ENCODE assay signal across 28 mouse cellular contexts in the genomic region with DNA sequence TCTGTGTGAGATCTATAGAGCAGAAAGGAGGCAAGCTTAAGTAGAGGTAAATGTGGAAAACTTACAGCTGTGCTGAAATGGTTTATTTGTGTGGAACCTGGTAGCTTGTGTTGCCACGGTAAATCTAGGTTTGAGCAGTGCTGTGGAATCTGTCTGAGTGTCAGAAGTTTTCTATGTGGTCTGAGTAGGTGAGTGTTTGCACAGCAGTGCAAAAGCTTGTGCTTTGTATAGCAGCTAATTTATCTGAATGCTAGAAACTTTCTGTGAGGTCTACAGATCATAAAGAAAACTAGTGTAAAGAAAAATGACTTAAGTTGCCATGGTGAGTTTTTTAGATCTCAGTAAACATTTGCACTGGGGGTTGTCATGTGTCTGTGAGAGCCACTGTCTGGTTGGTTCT. TPM values are rescaled to one million over a fixed set of nuclear protein-coding genes. Genes with fewer than 3 reads are reported as not detected.
A peak's percentile ranks its signal among the peaks of the same experiment; 100 is the strongest.
DNase-seq lines count a peak whose midpoint lies in the region; ATAC-seq lines count a peak whose summit lies in the region.
"Had no signal": no experiment of that assay in that cellular context is flagged by ENCODE, and none has a peak within 500 bp of the region (broad histone marks: within the 10 kb centered on the region; RNA-seq: fewer than 3 reads in every experiment).

No protein-coding gene starts in this region.

- H3K9ac ChIP-seq in stomach, embryonic 14.5 days (replicated peaks; ENCODE audit: low read depth, low read length) = no peak overlapping the region
- no peak overlapping the region for H3K9ac ChIP-seq in stomach, embryonic 16.5 days (ENCODE audit: low read length)
- H3K9ac ChIP-seq in kidney, embryonic 15.5 days = no peak overlapping the region
- H3K9ac ChIP-seq: embryonic facial prominence, embryonic 13.5 days; embryonic facial prominence, embryonic 15.5 days; forebrain, embryonic 12.5 days had no signal

- H3K4me3 ChIP-seq in stomach, embryonic 14.5 days (ENCODE audit: low read depth, low read length) = no peak overlapping the region
- H3K4me3 ChIP-seq in stomach, embryonic 16.5 days (replicated peaks; ENCODE audit: low read length) = no peak overlapping the region
- H3K4me3 ChIP-seq in kidney, embryonic 15.5 days (replicated peaks) = no peak overlapping the region
- H3K4me3 ChIP-seq: embryonic facial prominence, embryonic 13.5 days; embryonic facial prominence, embryonic 15.5 days; erythroblast, embryonic 14.5 days; forebrain, embryonic 10.5 days; forebrain, embryonic 12.5 days had no signal

- H3K9me3 ChIP-seq in stomach, embryonic 14.5 days (ENCODE audit: control insufficient read depth, low read depth, low read length) = no peaks in the 10 kb centered on the region; the same call in 1 of the 2 replicates
- H3K9me3 ChIP-seq in stomach, embryonic 16.5 days (replicated peaks; ENCODE audit: control insufficient read depth, low read length) = 0 out of 2 replicates have a peak, but pooled peaks cover 2% of the 10 kb centered on the region
- H3K9me3 ChIP-seq in kidney, embryonic 15.5 days (replicated peaks) = peaks cover 16% of the 10 kb centered on the region; the same call in 1 of the 2 replicates
- H3K9me3 ChIP-seq: G1E had no signal

- no peak overlapping the region for H3K27ac ChIP-seq in stomach, embryonic 14.5 days (ENCODE audit: low read length)
- peak overlapping the region; percentile 27; the same call in 1 of the 2 replicates for H3K27ac ChIP-seq in stomach, embryonic 16.5 days (ENCODE audit: low read length)
- H3K27ac ChIP-seq in kidney, embryonic 15.5 days = no peak overlapping the region
- H3K27ac ChIP-seq: embryonic facial prominence, embryonic 13.5 days; embryonic facial prominence, embryonic 15.5 days; forebrain, embryonic 10.5 days; forebrain, embryonic 12.5 days had no signal

- no peak overlapping the region for H3K4me2 ChIP-seq in stomach, embryonic 14.5 days (replicated peaks; ENCODE audit: low read depth, low read length)
- no peak overlapping the region for H3K4me2 ChIP-seq in stomach, embryonic 16.5 days (ENCODE audit: low read depth, low read length)
- H3K4me2 ChIP-seq in kidney, embryonic 15.5 days = no peak overlapping the region
- H3K4me2 ChIP-seq: embryonic facial prominence, embryonic 13.5 days; embryonic facial prominence, embryonic 15.5 days; forebrain, embryonic 12.5 days had no signal

- no peaks in the 10 kb centered on the region for H3K27me3 ChIP-seq in stomach, embryonic 14.5 days (ENCODE audit: control insufficient read depth, insufficient read depth, low read length)
- no peaks in the 10 kb centered on the region for H3K27me3 ChIP-seq in stomach, embryonic 16.5 days (ENCODE audit: control insufficient read depth, insufficient read depth, low read length)
- H3K27me3 ChIP-seq in kidney, embryonic 15.5 days = no peaks in the 10 kb centered on the region
- H3K27me3 ChIP-seq: CH12.LX; embryonic facial prominence, embryonic 13.5 days; embryonic facial prominence, embryonic 15.5 days; forebrain, embryonic 12.5 days; Patski had no signal

- DNase-seq in natural killer cell, adult 2 months (ENCODE audit: low spot score in 2 of 2) = no peak
- no peak for DNase-seq in cerebellum, postnatal 36 days
- DNase-seq: adrenal gland, adult 8-10 months; adrenal gland, postnatal 14 days; adrenal gland, postnatal 36 days; B cell, adult 2 months; cerebellum, adult 11-12 months; cerebellum, adult 2 months; cerebellum, adult 9-10 months; cerebellum, postnatal 10 days; cerebellum, postnatal 25 days; embryo, embryonic 11 days had no signal

- no peaks in the 10 kb centered on the region for H3K36me3 ChIP-seq in stomach, embryonic 14.5 days (ENCODE audit: control insufficient read depth, insufficient read depth, low read length)
- H3K36me3 ChIP-seq in stomach, embryonic 16.5 days (ENCODE audit: control insufficient read depth, insufficient read depth, low read length) = no peaks in the 10 kb centered on the region
- no peaks in the 10 kb centered on the region for H3K36me3 ChIP-seq in kidney, embryonic 15.5 days
- H3K36me3 ChIP-seq: embryonic facial prominence, embryonic 13.5 days; embryonic facial prominence, embryonic 15.5 days; forebrain, embryonic 10.5 days; forebrain, embryonic 12.5 days; G1E had no signal

- no peaks in the 10 kb centered on the region for H3K4me1 ChIP-seq in stomach, embryonic 14.5 days (ENCODE audit: control insufficient read depth, insufficient read depth, low read length)
- no peaks in the 10 kb centered on the region for H3K4me1 ChIP-seq in stomach, embryonic 16.5 days (ENCODE audit: control insufficient read depth, insufficient read depth, low read length)
- no peaks in the 10 kb centered on the region for H3K4me1 ChIP-seq in kidney, embryonic 15.5 days
- H3K4me1 ChIP-seq: embryonic facial prominence, embryonic 13.5 days; embryonic facial prominence, embryonic 15.5 days; forebrain, embryonic 10.5 days; forebrain, embryonic 12.5 days had no signal

- 0 out of 2 replicates have a peak, but pooled peaks have one; percentile 58 for ATAC-seq in stomach, embryonic 14.5 days (ENCODE audit: insufficient number of reproducible peaks, insufficient read depth, low FRiP score, low read depth)
- 0 out of 2 replicates have a peak, but pooled peaks have one; percentile 58 for ATAC-seq in stomach, embryonic 16.5 days (ENCODE audit: insufficient read depth, low FRiP score)
- ATAC-seq in kidney, embryonic 15.5 days (replicated peaks; ENCODE audit: low FRiP score) = no peak
- ATAC-seq: activated CD4-positive, CD25-positive, alpha-beta regulatory T cell, adult 4 months; CD4-positive, CD25-positive, alpha-beta regulatory T cell, adult 4 months; forebrain, embryonic 14.5 days; forebrain, embryonic 16.5 days; Patski had no signal

- WGBS in stomach, embryonic 14.5 days = 68% methylated on average over 1 of the region's 1 CpGs
- WGBS in stomach, embryonic 16.5 days = 61% methylated on average over 1 of the region's 1 CpGs
- WGBS in kidney, embryonic 15.5 days = 89% methylated on average over 1 of the region's 1 CpGs

RNA-seq across cellular contexts. Expression of a gene that starts 34.1 kb away (rescaled TPM):
- 0.23 and 0.36 TPM in 2 replicates for polyA plus RNA-seq in stomach, embryonic 14.5 days (2014; fragmentation: Nextera tagmentation; extraction: Ambion mirVana)
- polyA plus RNA-seq in stomach, embryonic 16.5 days (2015; fragmentation: Nextera tagmentation; extraction: Ambion mirVana) = 0.44 and 0.50 TPM in 2 replicates
- polyA plus RNA-seq in kidney, embryonic 15.5 days (2015; fragmentation: Nextera tagmentation; extraction: Ambion mirVana) = not detected in 2 replicates
- polyA plus RNA-seq: activated CD4-positive, CD25-positive, alpha-beta regulatory T cell, adult 4 months; CD4-positive, CD25-positive, alpha-beta regulatory T cell, adult 4 months; cerebellum, adult 2 months; embryonic facial prominence, embryonic 11.5 days; embryonic facial prominence, embryonic 13.5 days; erythroblast, embryonic 14.5 days; forebrain, embryonic 10.5 days; forebrain, embryonic 12.5 days; forebrain, embryonic 14.5 days; forebrain, embryonic 16.5 days; G1E; Patski had no signal
